Mouse (Mus musculus) 416B (cell line): ENCODE data around the gene 9030612E09Rik.

Experiments used
- DNase-seq: peaks from one replicate; pipeline ENCODE4 v3.0.0; 2011; ENCODE audit warnings: low read depth

The 9030612E09Rik gene

DNA sequence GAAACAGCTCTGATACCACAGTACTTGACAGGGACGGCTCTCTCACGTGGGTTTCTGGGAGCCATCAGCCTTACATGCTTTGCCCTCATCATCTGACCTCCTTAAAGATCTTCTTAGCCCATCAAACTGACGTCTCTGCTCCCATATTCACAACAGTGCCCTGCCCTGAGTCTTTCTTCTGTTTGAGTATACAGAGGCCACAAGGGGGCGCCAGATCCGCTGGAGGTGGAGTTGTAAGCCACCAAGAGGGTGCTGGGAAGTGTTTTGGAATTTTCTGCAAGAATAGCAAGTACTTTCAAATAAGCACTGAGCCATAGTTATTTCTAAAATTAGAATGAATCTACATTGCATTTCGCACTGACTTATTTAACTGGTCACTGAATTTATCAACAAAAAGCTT is 37.4 kb downstream of the 9030612E09Rik start:
- DNase-seq: peak; percentile 62

DNA sequence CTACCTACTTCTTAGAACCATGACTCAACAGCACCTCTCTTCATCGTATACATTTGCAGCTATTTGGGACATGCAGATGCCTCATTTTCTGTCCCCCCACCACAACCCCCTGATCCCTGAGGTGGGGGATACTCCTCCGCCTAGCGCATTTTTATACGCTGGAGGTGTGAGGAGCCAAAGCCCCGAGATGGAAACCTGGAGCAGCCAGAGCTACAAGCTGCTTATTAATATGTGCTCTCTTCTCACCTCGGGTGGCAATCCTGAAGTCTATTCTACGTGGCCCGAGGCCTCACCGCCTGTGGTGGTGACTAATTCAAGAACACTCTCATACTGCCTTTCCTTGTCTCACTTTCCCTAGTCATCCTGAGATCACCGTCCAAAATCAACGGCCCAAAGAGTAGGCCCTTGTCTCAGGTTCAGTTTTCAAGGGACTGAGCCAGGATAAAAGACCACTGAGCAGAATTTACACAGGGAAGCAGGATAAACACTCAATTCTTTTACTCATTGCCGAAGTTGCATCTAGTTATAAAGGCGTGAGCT is 42.9 kb downstream of the 9030612E09Rik start:
- DNase-seq: no peak

- peak; percentile 67 for DNase-seq
Observed at GRCm38 (mm10) chr10:43220479-43220878, 46.0 kb downstream of the 9030612E09Rik start.

DNA sequence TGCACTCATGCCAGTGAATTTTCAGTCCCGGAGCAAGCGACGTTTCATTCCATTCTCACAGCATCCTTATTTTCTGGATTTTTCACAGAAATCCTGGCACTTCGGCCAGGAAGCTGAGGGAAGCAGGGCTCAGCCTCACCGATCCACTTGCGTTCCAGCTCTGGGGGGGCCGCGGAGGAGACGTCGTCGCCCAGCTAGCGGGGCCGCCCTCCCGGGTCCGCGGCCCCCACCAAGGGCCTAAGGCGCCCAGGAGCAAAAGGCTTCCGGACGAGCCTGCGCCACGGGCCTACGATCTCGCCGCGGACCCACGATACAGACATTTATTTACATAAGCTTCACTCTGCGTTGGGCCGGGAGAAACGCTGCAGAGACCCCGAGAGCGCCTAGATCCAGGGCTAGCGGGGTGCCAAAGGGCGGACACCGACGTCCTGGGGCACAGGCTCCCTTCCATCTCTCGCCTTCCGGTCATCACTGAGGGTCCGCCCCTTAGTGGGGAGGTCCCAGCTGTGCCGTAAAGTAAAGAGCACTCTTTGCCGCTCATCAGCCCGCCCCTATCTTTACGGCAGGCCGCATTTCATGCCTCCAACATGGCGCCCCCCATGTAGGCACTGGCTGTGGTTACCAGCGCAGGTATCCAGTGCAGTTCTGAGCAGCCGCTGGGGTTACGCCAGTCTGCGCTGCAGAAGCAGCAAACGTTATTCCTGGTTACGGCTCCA is 46.6 kb downstream of the 9030612E09Rik start, which contains the start of gene Pdss2:
Pdss2 (plus strand) TSS at position 577 of the 716 bp plus-strand sequence.
- DNase-seq: peak; percentile 97

- DNase-seq: no peak
Observed at GRCm38 (mm10) chr10:43221659-43222058, 47.2 kb downstream of the 9030612E09Rik start.

DNA sequence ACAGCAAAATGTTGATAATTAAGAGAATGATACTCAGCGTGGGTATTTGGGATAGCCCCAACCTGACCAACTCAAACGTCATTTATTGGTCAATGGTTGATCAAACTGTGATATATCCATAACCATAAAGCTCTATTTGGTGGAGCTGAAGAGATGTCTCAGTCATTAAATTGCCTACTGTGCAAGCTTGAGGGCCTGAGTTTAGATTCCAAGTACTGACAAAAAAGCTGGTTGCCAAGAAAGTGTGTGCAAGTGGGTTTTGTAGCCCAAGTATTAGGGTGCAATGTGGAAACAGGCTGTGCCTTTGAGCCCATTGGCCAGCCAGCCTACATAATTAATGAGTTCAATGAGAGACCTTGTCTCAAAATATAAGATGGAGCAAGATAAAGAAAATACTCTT is 48.9 kb downstream of the 9030612E09Rik start:
- no peak for DNase-seq
